Mouse (Mus musculus) spleen, adult 2 months (tissue): ENCODE measurements around the gene Hinfp. TPM values are rescaled to one million over a fixed set of nuclear protein-coding genes. Genes with fewer than 3 reads are reported as not detected.
A peak's percentile ranks its signal among the peaks of the same experiment; 100 is the strongest.

Experiments used
- DNase-seq, 2 experiments: peaks; one replicate each; pipeline versions ENCODE4 v3.0.0 to v3.0.0-alpha.2; 2012 to 2021; ENCODE audit warnings: low spot score in 2 of 2, low read depth in 1 of 2
- H3K27ac ChIP-seq: fragments of 200-500 bp; 2 replicates; pipeline ENCODE4 v1.5.1; 2012; ENCODE audit warnings: low read length, inconsistent platforms; ENCODE audit not compliant: insufficient read depth
- H3K27me3 ChIP-seq: fragments of 200-500 bp; 2 replicates; pipeline ENCODE4 v1.6.1; 2012; ENCODE audit warnings: mild to moderate bottlenecking, moderate library complexity, low read length, inconsistent platforms; ENCODE audit not compliant: control insufficient read depth, insufficient read depth
- H3K36me3 ChIP-seq: fragments of 200-500 bp; 2 replicates; pipeline ENCODE4 v1.6.1; 2012; ENCODE audit warnings: mild to moderate bottlenecking, low read length, inconsistent platforms; ENCODE audit not compliant: control insufficient read depth, insufficient read depth
- H3K4me1 ChIP-seq: fragments of 200-500 bp; 2 replicates; pipeline ENCODE4 v1.6.1; 2011; ENCODE audit warnings: inconsistent platforms; ENCODE audit not compliant: control insufficient read depth, insufficient read depth, insufficient read length
- H3K4me3 ChIP-seq: fragments of 200-500 bp; 2 replicates; pipeline ENCODE4 v1.5.1; 2011; ENCODE audit warnings: mild to moderate bottlenecking, inconsistent platforms; ENCODE audit not compliant: insufficient read depth, insufficient read length; ENCODE audit errors: extremely low read depth
- CTCF ChIP-seq: fragments of 200-500 bp; IDR thresholded peaks from 2 replicates; pipeline ENCODE4 v1.5.1; 2011; ENCODE audit warnings: mild to moderate bottlenecking, inconsistent platforms; ENCODE audit not compliant: insufficient read depth, insufficient read length, insufficient replicate concordance; ENCODE audit errors: extremely low read depth
- POLR2A ChIP-seq: fragments of 200-500 bp; IDR thresholded peaks from 2 replicates; pipeline ENCODE4 v1.6.1; 2011; ENCODE audit warnings: low read depth, low read length, inconsistent platforms
- WGBS: fragments of 180-500 bp; shearing (Covaris S2); methylation state at CpG from one replicate; pipeline ENCODE4 v1.1.7; 2018; 5-methylcytosine and 5-hydroxymethylcytosine counted together
- polyA plus RNA-seq: library from polyadenylated mRNA; depleted of rRNA; stranded (reverse); fragments of >200 nt; gene quantifications from 2 replicates; pipeline ENCODE4 v1.2.3, GENCODE M21; 2012

Hinfp gene
- polyA plus RNA-seq, 1 experiment, result 25.2 TPM

DNA sequence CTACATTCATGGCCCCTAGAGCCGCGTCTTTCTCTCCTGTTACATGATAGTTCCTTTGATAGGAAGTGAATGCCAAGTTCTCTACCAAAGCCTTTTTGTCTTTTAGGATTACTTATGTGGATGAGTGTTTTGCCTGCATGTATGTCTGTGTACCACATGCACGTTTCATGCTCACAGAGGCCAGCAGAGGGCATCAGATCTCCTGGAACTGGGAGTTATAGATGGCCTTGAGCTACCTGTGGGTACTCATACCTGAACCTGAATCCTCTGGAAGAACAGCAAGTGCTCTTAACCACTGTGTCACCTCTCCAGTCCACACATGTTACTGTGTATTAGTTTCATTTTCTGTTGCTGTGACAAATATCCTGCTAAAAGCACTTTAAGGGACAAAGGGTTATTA lies 13.0 kb downstream of the Hinfp start:
- WGBS, result 81% methylated on average over 3 of the region's 3 CpGs
- Histone ChIP-seq H3K4me3 (no peak overlapping the region), H3K4me1 (peaks cover 11% of the 10 kb centered on the region), H3K36me3 (peaks cover 23% of the 10 kb centered on the region), H3K27ac (no peak overlapping the region), H3K27me3 (peaks cover 18% of the 10 kb centered on the region)
- DNase-seq, result peak; percentile 36 to 60
- TF ChIP-seq POLR2A (no peak), CTCF (peak; percentile 52; the same call in 1 of the 2 replicates)

DNA sequence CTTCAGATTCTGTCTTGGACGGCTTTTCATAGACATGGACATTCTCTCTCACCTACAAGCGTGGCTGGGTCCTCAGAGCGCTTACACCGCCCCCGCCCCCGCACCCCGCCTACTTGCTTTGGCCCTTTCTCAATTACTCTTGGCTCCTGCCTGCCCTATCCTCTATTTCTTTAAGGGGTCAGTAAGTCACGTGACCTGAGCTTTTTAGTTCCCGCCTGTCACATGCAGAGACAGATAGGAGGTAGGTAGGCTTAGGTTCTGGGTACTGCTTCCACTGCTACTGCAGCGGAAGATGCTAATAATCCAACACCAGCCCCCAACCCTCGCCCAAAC lies 16.5 kb downstream of the Hinfp start:
- Histone ChIP-seq H3K4me3 (no peak overlapping the region), H3K4me1 (peaks cover 15% of the 10 kb centered on the region), H3K36me3 (peaks cover 7% of the 10 kb centered on the region), H3K27me3 (peaks cover 23% of the 10 kb centered on the region), H3K27ac (0 out of 2 replicates have a peak overlapping the region, but pooled peaks have one; percentile 47)
- 51% methylated on average over 11 of the region's 11 CpGs for WGBS
- TF ChIP-seq POLR2A, result no peak
- TF ChIP-seq CTCF, result no peak
- DNase-seq, result no peak

DNA sequence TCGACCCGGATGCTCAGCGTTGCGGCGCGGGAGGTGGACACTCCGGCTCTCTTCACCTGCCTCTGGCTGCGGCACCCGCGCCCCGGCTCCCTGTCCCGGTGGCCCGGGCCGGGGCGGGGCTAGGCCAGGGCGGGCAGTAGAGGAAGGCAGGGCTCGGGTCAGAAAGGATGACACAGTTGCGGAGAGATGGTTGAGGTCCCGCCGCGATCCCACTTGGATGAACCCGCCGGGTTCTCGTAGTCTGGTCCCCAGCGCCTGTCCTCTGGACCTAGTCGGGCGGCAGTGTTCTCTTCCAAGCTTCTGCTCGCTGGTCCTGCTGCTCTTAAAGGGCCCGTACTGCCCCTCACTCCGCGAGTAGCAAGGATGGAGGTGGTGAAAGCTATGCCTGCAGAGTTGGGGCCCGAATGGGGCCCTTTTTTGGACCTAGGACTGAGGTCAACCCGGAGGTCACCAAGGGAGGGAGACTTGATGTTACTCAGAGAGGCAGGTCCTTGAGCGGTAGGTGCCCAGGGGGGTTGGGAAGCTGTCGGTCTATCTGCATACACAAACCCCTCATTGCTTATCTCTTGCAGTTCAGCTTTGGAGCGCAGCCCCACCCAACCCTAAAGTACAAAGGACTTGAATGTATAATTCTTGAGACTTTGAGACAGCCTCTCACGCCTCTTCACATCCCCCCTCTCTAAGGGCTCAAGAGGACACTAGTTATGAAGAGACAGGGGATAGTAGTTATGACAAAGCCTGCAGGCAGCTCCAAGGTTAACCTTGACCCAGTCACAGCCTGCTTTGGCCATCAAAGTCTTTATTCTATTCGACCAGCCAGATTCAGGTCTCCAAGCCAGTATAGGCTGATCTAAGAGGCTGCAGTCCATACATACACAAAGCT lies 17.2 kb downstream of the Hinfp start, which contains the start of gene Abcg4:
Gene Abcg4, minus strand, starts transcription at position 540 of the 883 bp plus-strand sequence.
- Histone ChIP-seq H3K36me3 (peaks cover 5% of the 10 kb centered on the region; the same call in 1 of the 2 replicates), H3K4me1 (peaks cover 15% of the 10 kb centered on the region), H3K27ac (peak within 1 kb of the TSS; percentile 47; the same call in 1 of the 2 replicates), H3K4me3 (peak within 1 kb of the TSS; percentile 54), H3K27me3 (peaks cover 23% of the 10 kb centered on the region)
- whole genome bisulfite sequencing, result 5% methylated on average over 38 of the region's 38 CpGs
- TF ChIP-seq CTCF (no peak), POLR2A (no peak)
- no peak for DNase-seq

DNA sequence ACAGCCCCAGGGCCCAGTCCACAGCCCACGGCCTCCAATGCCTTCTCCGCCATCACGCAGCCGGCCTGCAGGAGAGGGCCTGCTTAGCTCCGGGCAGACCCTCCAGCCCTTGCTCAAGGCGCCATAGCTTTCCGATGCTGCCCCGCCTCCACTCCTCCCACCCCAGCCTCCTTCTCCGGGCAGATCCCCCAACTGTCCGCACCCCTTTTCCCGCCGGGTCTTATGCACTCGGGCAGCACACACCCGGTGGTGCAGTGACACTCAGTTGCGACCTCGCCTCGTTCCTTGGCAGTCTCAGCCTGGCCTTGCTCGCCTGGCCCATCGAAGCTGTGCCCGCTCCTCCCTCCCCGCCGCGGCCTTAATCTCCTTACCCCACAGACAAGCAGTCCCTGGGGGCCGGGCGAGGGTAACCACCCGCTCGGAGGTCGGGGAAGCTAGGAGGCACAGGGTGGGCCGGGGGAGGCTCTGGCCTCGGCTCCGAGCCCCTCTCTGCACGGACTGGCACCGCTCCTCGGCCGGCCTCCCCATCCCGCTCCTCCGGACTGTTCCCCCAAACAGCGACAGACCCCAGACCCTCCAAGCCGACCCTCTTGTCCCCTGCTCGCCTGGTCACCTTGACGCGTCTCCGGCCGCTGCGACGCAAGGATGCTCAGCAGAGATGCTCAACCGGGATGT lies 17.9 kb downstream of the Hinfp start:
- 6% methylated on average over 47 of the region's 47 CpGs for WGBS
- Histone ChIP-seq H3K36me3 (peaks cover 5% of the 10 kb centered on the region; the same call in 1 of the 2 replicates), H3K4me3 (peak overlapping the region; percentile 54), H3K4me1 (peaks cover 15% of the 10 kb centered on the region), H3K27ac (no peak overlapping the region), H3K27me3 (peaks cover 23% of the 10 kb centered on the region)
- TF ChIP-seq POLR2A, result no peak
- TF ChIP-seq CTCF, result no peak
- no peak for DNase-seq

DNA sequence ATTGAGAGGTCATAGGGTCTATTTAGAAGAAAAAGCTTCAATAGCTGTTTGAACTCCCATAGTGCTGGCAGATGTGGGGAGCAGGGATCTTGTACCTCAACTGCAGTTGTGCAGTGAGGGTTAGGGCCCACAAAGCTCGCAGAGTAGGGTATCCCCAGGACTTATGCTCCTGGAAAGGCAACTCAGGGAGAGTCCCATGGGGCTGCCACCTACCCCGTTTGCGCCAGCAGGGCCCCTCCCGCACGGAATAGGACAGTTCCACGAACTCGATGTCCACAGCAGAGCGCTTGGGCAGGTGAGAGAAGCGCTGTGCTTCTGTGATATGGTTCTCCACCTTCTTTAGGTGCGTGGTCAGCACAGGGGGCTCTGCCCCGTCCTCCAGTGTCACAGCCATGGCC lies 18.5 kb downstream of the Hinfp start:
- peaks cover 5% of the 10 kb centered on the region; the same call in 1 of the 2 replicates for H3K36me3 ChIP-seq
- no peak overlapping the region for H3K27ac ChIP-seq
- peak overlapping the region; percentile 54; the same call in 1 of the 2 replicates for H3K4me3 ChIP-seq
- peaks cover 23% of the 10 kb centered on the region for H3K27me3 ChIP-seq
- no peak for DNase-seq
- TF ChIP-seq POLR2A (no peak), CTCF (no peak)
- H3K4me1 ChIP-seq, result peaks cover 15% of the 10 kb centered on the region
- WGBS, result 13% methylated on average over 11 of the region's 11 CpGs

GRCm38 (mm10) chr9:44286256-44286850 lies 19.1 kb downstream of the Hinfp start:
- Histone ChIP-seq H3K4me1 (peaks cover 15% of the 10 kb centered on the region), H3K27me3 (peaks cover 23% of the 10 kb centered on the region), H3K36me3 (peaks cover 3% of the 10 kb centered on the region; the same call in 1 of the 2 replicates), H3K27ac (no peak overlapping the region), H3K4me3 (no peak overlapping the region; the same call in 1 of the 2 replicates)
- no peak for TF ChIP-seq CTCF
- no peak for TF ChIP-seq POLR2A
- no peak for DNase-seq
- 20% methylated on average over 6 of the region's 6 CpGs for WGBS
